Mouse (Mus musculus) T-helper 2 cell (primary cell): ENCODE data around the gene Wdr6.

ENCODE experiments used
- in situ Hi-C: fragments of 300-600 bp; cut with MboI, MseI; formaldehyde crosslinking; loops from one replicate; pipeline ENCODE4 v1.15.1; 2025; ENCODE audit warnings: high pct_unique_total_duplicates

Wdr6 gene

GRCm38 (mm10) chr9:108525400-108525799 lies 53.1 kb downstream of the Wdr6 start:
- in situ Hi-C loops: no loop called here

- in situ Hi-C loops: no loop called here
Measured at GRCm38 (mm10) chr9:108523341-108523740, 55.2 kb downstream of the Wdr6 start.
